In genomic region chr7:136908616-136909144, GRCm38 (mm10) we compare ENCODE assay signal across 28 mouse cellular contexts. TPM values are rescaled to one million over a fixed set of nuclear protein-coding genes. Genes with fewer than 3 reads are reported as not detected.
A peak's percentile ranks its signal among the peaks of the same experiment; 100 is the strongest.
DNase-seq lines count a peak whose midpoint lies in the region; ATAC-seq and TF ChIP-seq lines count a peak whose summit lies in the region.
"Had no signal": no experiment of that assay in that cellular context is flagged by ENCODE, and none has a peak within 500 bp of the region (broad histone marks: within the 10 kb centered on the region; RNA-seq: fewer than 3 reads in every experiment).

No protein-coding gene starts in this region.

- H3K9me3 ChIP-seq in heart, embryonic 12.5 days (replicated peaks), result no peaks in the 10 kb centered on the region
- no peaks in the 10 kb centered on the region for H3K9me3 ChIP-seq in intestine, embryonic 15.5 days
- H3K9me3 ChIP-seq in intestine, postnatal 0 days (ENCODE audit: control insufficient read depth), result no peaks in the 10 kb centered on the region
- peaks cover 49% of the 10 kb centered on the region for H3K9me3 ChIP-seq in megakaryocyte, embryonic 14.5 days
- H3K9me3 ChIP-seq in embryonic facial prominence, embryonic 10.5 days, result no peaks in the 10 kb centered on the region
- H3K9me3 ChIP-seq: forebrain, embryonic 10.5 days; heart, embryonic 15.5 days had no signal

- DNase-seq in heart, postnatal 14 days, result no peak
- DNase-seq in embryonic facial prominence, embryonic 10.5 days (ENCODE audit: low spot score), result peak; percentile 4
- DNase-seq in frontal cortex, postnatal 36 days (ENCODE audit: low spot score in 2 of 2), result no peak
- DNase-seq: adrenal gland, adult 8-10 months; adrenal gland, postnatal 25 days; cerebellum, adult 11-12 months; cerebellum, adult 8-10 months; cerebellum, postnatal 10 days; cerebellum, postnatal 36 days; embryo, embryonic 11 days; gastrocnemius, adult 2 months; gastrocnemius, postnatal 14 days; heart, adult 18-20 months; heart, postnatal 4 days had no signal

- H3K27ac ChIP-seq in heart, embryonic 12.5 days (ENCODE audit: poor library complexity, severe bottlenecking), result no peak overlapping the region
- H3K27ac ChIP-seq in intestine, embryonic 15.5 days, result no peak overlapping the region
- H3K27ac ChIP-seq in intestine, postnatal 0 days (ENCODE audit: low read depth, low read length), result no peak overlapping the region
- no peak overlapping the region for H3K27ac ChIP-seq in embryonic facial prominence, embryonic 10.5 days (replicated peaks)
- H3K27ac ChIP-seq: forebrain, embryonic 10.5 days; forebrain, embryonic 13.5 days; gastrocnemius, adult 2 months; heart, embryonic 15.5 days; hindbrain, embryonic 14.5 days; hindbrain, postnatal 0 days had no signal

- H3K9ac ChIP-seq in heart, embryonic 12.5 days, result no peak overlapping the region
- no peak overlapping the region for H3K9ac ChIP-seq in intestine, embryonic 15.5 days
- H3K9ac ChIP-seq in intestine, postnatal 0 days (ENCODE audit: low read depth, low read length), result no peak overlapping the region
- H3K9ac ChIP-seq: forebrain, embryonic 13.5 days; heart, embryonic 15.5 days; hindbrain, embryonic 14.5 days had no signal

- 68% methylated on average over 11 of the region's 11 CpGs for WGBS in heart, embryonic 12.5 days
- 74% methylated on average over 11 of the region's 11 CpGs for WGBS in intestine, embryonic 15.5 days
- 80% methylated on average over 11 of the region's 11 CpGs for WGBS in intestine, postnatal 0 days
- WGBS in embryonic facial prominence, embryonic 10.5 days, result 93% methylated on average over 11 of the region's 11 CpGs

- TF ChIP-seq CTCF in intestine, postnatal 0 days (IDR thresholded peaks at IDR 0.05; ENCODE audit: low read depth), result no peak

- ATAC-seq in heart, embryonic 12.5 days (ENCODE audit: insufficient number of reproducible peaks, low FRiP score), result 0 out of 2 replicates have a peak, but pooled peaks have one; percentile 57
- 0 out of 2 replicates have a peak, but pooled peaks have one; percentile 34 for ATAC-seq in intestine, embryonic 15.5 days
- ATAC-seq in intestine, postnatal 0 days, result no peak
- ATAC-seq in megakaryocyte, adult 5-6 weeks (ENCODE audit: poor library complexity, severe bottlenecking), result no peak
- ATAC-seq: activated CD4-positive, CD25-positive, alpha-beta regulatory T cell, adult 4 months; CD4-positive, CD25-positive, alpha-beta regulatory T cell, adult 4 months; forebrain, embryonic 13.5 days; forebrain, embryonic 16.5 days; hindbrain, postnatal 0 days; inflammation-experienced regulatory T-cells, adult 6 months had no signal

- 0 out of 2 replicates have a peak, but pooled peaks cover 3% of the 10 kb centered on the region for H3K27me3 ChIP-seq in heart, embryonic 12.5 days (replicated peaks)
- no peaks in the 10 kb centered on the region for H3K27me3 ChIP-seq in intestine, embryonic 15.5 days (replicated peaks)
- no peaks in the 10 kb centered on the region for H3K27me3 ChIP-seq in intestine, postnatal 0 days (replicated peaks; ENCODE audit: control insufficient read depth, insufficient read depth, low read length)
- no peaks in the 10 kb centered on the region for H3K27me3 ChIP-seq in megakaryocyte, embryonic 14.5 days (replicated peaks)
- no peaks in the 10 kb centered on the region for H3K27me3 ChIP-seq in embryonic facial prominence, embryonic 10.5 days (replicated peaks; ENCODE audit: low read depth, poor library complexity, severe bottlenecking)
- H3K27me3 ChIP-seq: forebrain, embryonic 13.5 days; heart, embryonic 15.5 days had no signal

- no peaks in the 10 kb centered on the region for H3K36me3 ChIP-seq in heart, embryonic 12.5 days
- H3K36me3 ChIP-seq in intestine, embryonic 15.5 days, result no peaks in the 10 kb centered on the region
- H3K36me3 ChIP-seq in intestine, postnatal 0 days (ENCODE audit: control insufficient read depth, insufficient read depth), result no peaks in the 10 kb centered on the region
- peaks cover 4% of the 10 kb centered on the region for H3K36me3 ChIP-seq in megakaryocyte, embryonic 14.5 days (replicated peaks; ENCODE audit: low read length)
- H3K36me3 ChIP-seq in embryonic facial prominence, embryonic 10.5 days (replicated peaks), result no peaks in the 10 kb centered on the region
- H3K36me3 ChIP-seq: forebrain, embryonic 10.5 days; heart, embryonic 15.5 days had no signal

- H3K4me2 ChIP-seq in heart, embryonic 12.5 days, result no peak overlapping the region
- no peak overlapping the region for H3K4me2 ChIP-seq in intestine, embryonic 15.5 days (replicated peaks)
- no peak overlapping the region for H3K4me2 ChIP-seq in intestine, postnatal 0 days (replicated peaks; ENCODE audit: low read depth)
- H3K4me2 ChIP-seq: forebrain, embryonic 13.5 days; heart, embryonic 15.5 days; hindbrain, embryonic 14.5 days had no signal

- intact Hi-C loops in heart, postnatal 14 days (cut with DNase I), result no loop called here

- H3K4me3 ChIP-seq in heart, embryonic 12.5 days, result no peak overlapping the region
- no peak overlapping the region for H3K4me3 ChIP-seq in intestine, embryonic 15.5 days (replicated peaks)
- H3K4me3 ChIP-seq in intestine, postnatal 0 days (ENCODE audit: low read depth, low read length), result no peak overlapping the region
- peak overlapping the region; percentile 44 for H3K4me3 ChIP-seq in megakaryocyte, embryonic 14.5 days (replicated peaks)
- H3K4me3 ChIP-seq in embryonic facial prominence, embryonic 10.5 days, result no peak overlapping the region
- H3K4me3 ChIP-seq: forebrain, embryonic 10.5 days; forebrain, embryonic 13.5 days; gastrocnemius, adult 2 months; heart, embryonic 15.5 days had no signal

- peaks cover 18% of the 10 kb centered on the region for H3K4me1 ChIP-seq in heart, embryonic 12.5 days (replicated peaks)
- no peaks in the 10 kb centered on the region for H3K4me1 ChIP-seq in intestine, embryonic 15.5 days (replicated peaks)
- no peaks in the 10 kb centered on the region for H3K4me1 ChIP-seq in intestine, postnatal 0 days (replicated peaks; ENCODE audit: control insufficient read depth, insufficient read depth, low read length)
- H3K4me1 ChIP-seq in megakaryocyte, embryonic 14.5 days, result peaks cover 3% of the 10 kb centered on the region; the same call in 1 of the 2 replicates
- H3K4me1 ChIP-seq in embryonic facial prominence, embryonic 10.5 days, result peaks cover 17% of the 10 kb centered on the region; the same call in 1 of the 2 replicates
- H3K4me1 ChIP-seq: forebrain, embryonic 13.5 days; heart, embryonic 15.5 days had no signal

RNA-seq across cellular contexts. Expression of gene Mgmt, which starts 14.3 kb away (rescaled TPM):
- polyA plus RNA-seq in heart, embryonic 12.5 days (2016; fragmentation: Nextera tagmentation; extraction: Ambion mirVana), result 3.9 and 4.0 TPM in 2 replicates
- 1 to 10 TPM; 3.4 to 3.6 TPM for total RNA-seq in heart, postnatal 14 days (2021)
- polyA plus RNA-seq in intestine, embryonic 15.5 days (2015; fragmentation: Nextera tagmentation; extraction: Ambion mirVana), result 5.2 and 6.2 TPM in 2 replicates
- 2.5 TPM in 2 replicates for polyA plus RNA-seq in intestine, postnatal 0 days (2015; fragmentation: Nextera tagmentation; extraction: Ambion mirVana)
- 7.9 and 11.8 TPM in 2 replicates for polyA plus RNA-seq in megakaryocyte, embryonic 14.5 days (2012; ENCODE audit: insufficient read depth, low replicate concordance)
- 0.16 and 0.58 TPM in 2 replicates for total RNA-seq in megakaryocyte, adult 5-6 weeks (2015)
- total RNA-seq in megakaryocyte, adult 5-6 weeks (2017), result 0.24 and 0.66 TPM in 2 replicates
- polyA plus RNA-seq in embryonic facial prominence, embryonic 10.5 days (2016; fragmentation: Nextera tagmentation; extraction: Ambion mirVana), result 5.4 and 5.8 TPM in 2 replicates

Comparison
In these comparisons a context has a peak if more than half of its experiments do, and no peak if none do; other contexts are left out.
1. ATAC-seq: peak in heart, embryonic 12.5 days (single experiment) and intestine, embryonic 15.5 days (single experiment); none in intestine, postnatal 0 days (single experiment) and megakaryocyte, adult 5-6 weeks (single experiment).